Mouse (Mus musculus): ENCODE results near the gene Tfeb.

The Tfeb gene

DNA sequence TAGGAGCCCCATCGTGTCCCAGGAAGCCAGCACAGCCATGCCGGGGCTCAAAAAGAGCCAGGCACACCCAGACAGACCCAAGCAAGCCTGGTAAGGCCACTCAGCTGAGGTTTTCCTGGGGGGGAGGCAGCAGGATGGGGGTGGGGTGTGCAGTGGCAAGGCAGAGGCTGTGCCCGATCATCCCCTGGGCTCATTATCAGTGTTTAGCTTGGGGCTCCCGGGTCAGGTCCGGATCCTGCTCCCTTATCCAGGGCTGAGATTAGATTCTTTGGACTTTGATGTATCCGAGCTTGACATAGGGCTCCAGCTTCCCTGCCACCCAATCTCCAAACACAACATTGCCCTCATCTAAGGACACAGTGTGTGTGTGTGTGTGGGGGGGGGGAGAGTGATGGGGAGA is 24.9 kb upstream of the Tfeb start:
- no peak for DNase-seq (ENCODE audit: extremely low read depth, low read depth, low spot score)

DNA sequence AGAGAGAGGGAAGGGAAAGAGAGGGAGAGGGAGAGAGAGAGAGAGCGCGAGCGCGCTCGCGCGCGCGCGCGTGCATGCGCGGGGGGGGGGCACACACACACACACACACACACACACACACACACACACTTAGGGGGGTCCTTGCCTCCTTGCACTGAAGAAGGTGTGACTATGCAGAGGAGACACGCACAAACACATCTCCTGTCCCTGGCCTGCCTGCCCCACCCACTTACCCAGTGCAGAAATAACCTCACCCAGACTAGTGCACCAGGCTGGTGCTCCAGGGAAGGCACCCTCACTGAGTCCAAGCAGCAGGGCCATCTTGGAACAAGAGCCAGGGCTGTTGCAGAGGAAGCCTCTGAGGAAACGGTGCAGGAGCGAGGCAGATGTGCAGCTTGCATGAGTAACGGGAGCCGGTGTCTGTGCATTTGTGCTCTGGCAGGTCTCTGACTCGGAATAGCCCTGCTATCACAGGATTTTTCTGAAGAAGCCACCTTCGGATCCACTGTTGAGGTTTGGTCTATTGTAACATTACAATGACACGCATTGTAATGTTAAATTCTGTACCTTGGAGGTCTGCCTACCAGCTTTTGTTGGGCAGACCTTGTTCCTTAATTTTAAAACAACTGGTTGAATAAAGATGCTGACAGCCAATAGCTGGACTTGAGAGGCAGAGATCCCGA is 23.8 kb upstream of the Tfeb start:
- no peak for DNase-seq (ENCODE audit: extremely low read depth, low read depth, low spot score)

DNA sequence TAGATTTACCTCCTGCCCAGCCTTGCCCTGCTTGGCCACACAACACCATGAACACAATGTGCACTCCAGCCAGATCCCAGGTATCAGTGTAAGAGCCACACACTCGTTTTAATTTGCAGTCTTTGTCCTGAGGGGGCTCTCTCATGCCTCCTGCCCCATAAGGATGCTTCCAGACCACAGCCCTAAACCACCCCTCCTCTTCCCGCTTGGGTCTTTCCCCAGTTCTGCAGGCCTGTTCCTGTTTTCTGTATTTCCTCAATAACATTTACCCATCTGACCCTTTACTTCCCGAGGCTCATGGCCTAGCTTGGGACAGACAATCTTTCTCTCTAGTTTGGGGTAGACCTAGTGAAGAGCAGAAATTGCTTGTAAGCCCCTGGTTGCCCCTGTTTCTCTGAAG is 21.8 kb upstream of the Tfeb start:
- no peak for DNase-seq (ENCODE audit: extremely low read depth, low read depth, low spot score)

DNA sequence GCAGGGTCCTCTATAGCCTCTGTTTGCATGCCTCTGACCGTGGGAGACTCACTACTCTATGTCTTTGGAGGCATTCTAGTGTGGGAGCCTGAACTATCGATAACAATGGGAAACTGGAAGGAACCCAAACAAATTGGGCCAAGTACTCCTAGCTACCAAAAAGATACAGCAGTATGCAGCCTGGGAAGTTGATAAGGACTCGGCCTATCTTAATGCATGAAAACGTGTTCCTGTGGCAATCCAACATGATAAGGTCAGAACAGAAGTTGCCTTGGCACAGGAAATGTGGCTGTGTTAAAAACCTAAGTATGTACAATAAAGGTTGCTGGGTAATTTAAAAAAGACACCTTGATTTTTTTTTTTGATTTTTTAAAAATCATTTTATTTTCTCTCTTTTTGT is 15.6 kb upstream of the Tfeb start:
- no peak for DNase-seq (ENCODE audit: extremely low read depth, low read depth, low spot score)

DNA sequence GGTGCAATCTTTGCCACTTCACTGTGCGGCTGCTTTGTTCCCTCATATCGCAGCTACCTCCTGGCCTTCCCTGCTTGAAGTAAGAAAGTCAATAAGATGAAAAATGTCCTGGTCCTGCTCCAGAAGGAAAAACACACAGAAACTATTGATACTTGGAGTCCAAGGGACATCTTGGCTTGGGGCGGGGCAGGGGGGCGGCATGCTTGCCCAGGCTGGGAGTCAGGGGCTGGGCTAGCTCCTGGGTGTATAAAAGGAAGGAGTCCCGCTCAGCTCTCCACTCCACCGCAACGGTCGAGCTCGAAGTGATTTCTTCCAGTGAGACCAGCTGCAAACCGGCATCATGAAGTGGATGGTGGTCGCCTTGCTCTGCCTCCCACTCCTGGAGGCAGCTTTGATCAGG is 10.3 kb upstream of the Tfeb start, which contains the start of gene Pgc:
Gene Pgc (plus strand): TSS at position 277 of the 400 bp plus-strand sequence.
- no peak for DNase-seq (ENCODE audit: extremely low read depth, low read depth, low spot score)

DNA sequence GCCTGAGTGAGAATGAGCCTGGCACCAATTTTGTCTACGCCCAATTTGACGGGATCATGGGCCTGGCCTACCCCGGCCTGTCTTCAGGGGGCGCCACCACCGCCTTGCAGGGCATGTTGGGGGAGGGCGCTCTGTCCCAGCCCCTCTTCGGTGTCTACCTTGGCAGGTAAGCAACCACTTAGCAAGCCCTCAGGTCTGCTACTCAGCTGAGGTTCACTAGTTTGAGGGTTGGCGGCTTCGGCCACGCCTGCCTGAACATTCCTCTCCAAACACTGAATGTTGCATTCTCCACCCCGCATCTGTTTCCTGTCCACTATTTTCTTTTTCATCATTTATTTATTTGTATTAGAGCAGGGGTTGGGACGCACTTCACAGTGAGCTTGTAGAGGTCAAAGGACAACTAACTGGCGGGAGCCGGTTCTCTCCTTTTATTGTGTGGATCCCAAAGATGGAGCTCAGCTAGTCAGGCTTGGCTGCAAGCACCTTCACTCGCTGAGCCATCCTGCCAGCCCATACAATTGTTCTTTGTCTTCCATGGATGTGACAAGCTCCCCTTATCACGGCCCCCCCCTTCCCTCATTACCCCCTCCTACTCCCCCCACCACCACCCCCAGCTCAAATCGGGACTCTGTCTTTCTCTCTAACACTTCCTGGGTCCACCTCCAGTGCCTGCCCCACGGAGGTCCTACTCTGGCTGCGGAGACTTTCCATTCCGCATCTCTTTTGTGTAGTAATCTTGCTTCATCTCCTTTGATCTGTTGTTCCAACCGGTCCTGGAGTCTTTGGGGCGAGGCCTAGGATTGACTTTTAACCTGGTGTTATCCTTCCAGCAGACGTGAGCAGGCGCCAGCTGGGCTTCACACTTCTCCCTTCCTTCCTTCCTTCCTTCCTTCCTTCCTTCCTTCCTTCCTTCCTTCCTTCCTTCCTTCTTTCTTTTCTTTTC is 5.9 kb upstream of the Tfeb start:
- no peak for DNase-seq (ENCODE audit: extremely low read depth, low read depth, low spot score)

DNA sequence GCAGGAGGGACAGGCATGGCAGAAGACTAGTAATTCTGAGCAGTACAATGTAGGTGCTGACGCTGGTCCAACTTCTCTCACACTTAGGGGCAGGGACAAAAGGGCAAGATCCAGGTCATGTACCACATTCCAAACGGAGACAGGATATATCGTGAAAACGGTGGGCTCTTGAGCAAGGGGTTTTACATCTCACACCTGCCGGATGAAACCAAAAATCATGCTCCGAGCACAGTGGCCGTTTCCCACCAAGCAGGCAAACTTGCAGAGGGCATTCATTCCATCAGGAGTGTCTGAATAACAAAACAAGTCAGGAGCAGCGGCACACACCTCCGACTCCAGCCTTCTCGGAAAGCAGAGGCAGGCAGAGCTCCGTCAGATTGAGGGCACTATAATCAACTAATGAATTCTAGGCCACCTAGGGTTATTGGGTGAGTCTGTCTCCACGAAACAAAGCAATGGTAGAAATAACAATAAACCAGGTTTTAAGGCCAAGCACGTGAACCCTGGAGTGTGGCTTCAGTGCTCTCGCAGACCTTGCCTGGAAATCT is 1.2 kb upstream of the Tfeb start:
- no peak for DNase-seq (ENCODE audit: extremely low read depth, low read depth, low spot score)

DNA sequence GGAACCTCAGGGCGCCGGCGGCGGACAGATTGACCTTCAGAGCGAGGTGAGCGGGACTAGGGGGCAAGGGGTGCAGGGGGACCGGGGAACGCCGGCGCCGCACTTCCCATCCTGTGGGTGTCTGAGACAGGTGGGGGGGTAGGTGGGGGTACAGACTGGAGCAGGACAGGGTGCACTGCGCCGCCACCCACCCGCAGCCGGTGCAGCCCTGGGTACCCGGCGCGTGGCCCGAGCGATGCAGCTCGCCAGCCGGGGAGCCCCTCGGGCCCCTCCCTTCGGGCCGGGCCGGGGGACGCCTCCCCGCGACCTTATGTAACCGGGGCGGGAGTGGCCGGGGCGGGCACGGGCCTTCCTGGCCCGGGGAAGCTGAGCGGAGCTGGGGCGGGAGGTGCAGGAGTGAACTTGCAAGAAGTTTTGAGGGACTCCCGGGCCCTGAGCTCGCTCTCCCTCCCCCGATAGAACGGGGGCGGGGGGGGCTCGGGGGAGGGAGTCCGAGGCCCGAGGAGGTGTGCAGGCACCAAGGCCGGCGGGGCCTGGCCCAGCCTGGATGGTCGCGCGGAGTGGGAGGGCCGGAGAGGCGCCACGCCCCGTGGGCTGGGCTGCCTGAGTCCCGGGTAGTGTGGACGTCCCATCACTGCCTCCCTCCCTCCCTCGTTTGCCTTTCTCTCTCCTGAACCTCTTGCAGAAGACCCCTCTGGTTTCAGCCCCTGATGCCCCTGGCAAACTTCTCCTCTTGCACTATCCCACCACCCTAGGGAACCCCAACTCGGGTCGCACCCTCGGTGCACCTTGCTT is 638 bp downstream of the Tfeb start:
- DNase-seq (ENCODE audit: extremely low read depth, low read depth, low spot score): no peak

DNA sequence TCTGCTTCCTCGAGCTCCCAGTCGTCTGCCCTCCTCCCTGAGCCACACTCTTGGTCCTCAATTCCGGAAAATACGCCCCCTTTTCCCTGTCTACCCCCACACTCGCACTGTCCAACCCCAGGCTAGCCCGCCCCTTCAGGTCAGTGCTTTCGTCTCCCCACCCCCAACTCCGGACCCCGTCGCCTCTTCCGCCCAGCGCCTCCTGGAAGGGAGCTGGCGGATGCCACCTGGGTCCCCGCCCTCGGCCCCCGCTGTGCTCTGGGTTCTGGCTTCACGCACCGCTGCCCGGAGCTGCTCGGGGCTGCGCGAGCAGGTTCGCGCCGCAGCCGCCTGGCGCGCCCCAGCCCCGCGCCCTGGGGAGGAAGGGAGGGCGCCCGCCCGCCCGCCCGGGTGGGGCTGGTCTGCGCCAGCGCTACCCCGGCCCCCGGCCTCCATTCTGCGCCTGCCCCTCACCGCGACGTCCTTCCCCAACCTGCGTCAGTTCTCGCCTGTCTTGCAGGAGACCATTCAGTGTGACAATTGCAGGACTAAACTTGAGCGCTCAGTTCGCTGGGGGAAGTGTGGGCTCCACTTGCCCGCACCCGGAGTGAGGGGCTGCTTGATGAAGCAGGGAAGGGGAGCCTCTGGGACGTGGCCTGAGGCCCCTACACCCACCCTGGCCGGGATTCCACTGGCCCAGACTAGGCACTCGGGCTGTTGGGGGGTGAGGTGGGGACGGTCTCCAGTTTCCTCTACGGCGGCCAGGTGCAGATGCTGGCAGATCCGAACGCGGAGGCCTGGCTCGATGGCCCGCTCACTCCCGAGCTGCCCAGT is 1.4 kb downstream of the Tfeb start:
- no peak for DNase-seq (ENCODE audit: extremely low read depth, low read depth, low spot score)

DNA sequence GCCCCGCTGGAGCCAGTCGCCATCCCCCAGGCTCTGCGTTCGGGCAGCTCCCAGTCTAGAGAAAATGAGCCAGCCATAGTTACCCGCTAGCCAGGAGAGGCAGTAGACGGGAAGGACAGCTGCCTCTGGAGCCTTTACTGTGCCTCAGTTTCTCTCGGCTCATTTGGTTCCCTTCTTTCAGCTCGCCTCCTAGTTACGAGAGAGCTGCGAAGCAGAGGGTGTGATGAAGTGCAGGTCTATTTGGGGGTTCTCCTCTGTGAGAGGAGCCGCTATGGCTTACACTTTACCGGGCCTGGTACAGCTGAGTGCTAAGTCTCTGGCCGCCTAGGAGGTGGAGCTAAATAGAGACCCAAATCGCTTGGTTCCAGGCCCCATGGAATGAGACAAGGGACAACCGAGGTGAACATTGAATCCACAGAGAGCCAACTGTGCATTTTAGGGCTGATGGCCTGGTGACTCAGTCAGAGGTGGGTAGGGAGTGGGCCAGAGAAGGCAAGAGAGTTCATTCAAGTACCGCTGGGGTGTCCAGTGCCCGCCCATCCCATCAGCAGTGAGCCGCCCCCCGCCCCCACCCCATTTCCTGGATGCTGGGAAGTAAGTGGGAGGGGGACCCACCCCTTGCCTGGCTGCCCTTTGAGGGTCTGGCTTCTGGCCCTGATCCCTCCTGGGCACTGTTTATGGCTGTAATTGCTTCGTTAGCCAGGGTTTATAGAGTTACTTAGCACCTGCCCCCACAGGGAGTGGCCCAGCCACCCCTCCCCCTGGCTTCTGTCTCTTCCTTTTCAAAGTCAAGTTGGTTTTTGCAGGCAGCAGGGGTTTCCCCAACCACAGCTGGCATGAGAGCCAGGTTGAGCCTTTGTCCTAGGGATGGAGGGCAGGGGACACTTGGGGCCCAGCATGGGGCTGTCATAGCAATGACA is 2.3 kb downstream of the Tfeb start:
- DNase-seq (ENCODE audit: extremely low read depth, low read depth, low spot score): no peak

DNA sequence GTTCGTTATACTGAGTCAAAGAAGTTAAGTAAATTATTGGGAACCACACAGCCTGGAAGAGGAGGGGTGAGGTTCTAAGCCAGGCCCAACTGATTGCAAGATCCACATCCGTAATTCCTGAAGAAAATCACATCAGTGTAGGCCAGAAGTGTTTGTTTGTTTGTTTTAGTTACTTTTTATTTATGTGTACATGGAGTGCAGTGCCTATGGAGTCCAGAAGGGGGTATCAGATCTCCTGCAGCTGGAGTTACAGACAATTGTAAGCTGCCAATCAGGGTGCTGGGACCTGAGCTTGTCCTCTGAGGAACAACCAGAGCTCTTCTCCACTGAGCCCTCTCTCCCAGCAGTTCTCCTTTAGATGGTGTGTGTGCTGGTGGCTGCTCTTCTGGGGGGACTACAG is 3.4 kb downstream of the Tfeb start:
- no peak for DNase-seq (ENCODE audit: extremely low read depth, low read depth, low spot score)

DNA sequence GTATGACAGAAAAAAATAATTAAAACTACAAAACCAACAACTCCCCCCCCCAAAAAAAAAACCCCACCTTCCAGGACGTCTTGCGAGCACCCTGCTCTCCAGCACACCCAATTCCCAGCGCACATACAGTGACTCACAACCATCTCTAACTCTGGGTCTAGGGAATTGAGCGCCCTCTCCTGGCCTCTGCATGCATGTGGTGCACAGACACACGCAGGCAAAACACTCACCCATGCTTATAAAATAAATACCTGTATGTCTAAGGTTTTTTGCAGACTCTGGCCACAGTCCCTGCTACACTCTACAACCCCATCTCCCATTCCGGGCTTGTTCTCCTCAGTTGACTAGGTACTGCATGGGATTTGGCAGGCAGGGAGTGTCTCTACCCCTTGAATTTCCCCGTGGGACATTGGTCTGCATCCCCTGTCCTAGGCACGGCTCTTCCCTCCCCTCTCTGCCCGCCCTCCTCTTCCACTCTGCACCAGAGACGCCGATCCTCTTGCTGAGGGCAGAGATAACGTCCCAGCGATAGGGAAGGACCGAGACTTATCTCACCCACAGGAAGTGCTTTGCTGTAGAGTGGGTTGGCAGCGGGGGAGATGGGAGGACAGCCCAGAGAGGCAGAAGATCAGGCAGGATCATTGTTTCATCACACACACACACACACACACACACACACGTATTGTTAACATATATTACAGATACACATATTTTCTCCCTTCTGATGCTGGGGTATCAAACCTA is 6.3 kb downstream of the Tfeb start:
- DNase-seq (ENCODE audit: extremely low read depth, low read depth, low spot score): no peak

DNA sequence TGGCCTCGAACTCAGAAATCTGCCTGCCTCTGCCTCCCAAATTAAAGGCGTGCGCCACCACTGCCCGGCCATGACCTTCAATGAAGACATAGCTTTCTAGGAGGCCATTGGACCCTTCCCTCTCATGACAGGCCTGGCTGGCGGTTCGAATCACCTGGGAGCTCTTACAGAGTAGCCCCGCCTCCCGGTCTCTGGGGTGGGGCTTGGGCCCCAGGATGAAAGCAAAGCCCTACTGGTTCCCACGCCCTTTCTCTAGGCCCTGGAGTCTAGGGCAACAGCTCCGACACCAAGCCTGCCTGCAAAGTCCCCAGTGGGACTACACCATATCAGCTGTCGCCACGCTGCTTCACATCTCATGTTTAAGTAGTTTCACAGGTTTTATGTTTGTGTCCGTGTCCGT is 7.3 kb downstream of the Tfeb start:
- no peak for DNase-seq (ENCODE audit: extremely low read depth, low read depth, low spot score)

DNA sequence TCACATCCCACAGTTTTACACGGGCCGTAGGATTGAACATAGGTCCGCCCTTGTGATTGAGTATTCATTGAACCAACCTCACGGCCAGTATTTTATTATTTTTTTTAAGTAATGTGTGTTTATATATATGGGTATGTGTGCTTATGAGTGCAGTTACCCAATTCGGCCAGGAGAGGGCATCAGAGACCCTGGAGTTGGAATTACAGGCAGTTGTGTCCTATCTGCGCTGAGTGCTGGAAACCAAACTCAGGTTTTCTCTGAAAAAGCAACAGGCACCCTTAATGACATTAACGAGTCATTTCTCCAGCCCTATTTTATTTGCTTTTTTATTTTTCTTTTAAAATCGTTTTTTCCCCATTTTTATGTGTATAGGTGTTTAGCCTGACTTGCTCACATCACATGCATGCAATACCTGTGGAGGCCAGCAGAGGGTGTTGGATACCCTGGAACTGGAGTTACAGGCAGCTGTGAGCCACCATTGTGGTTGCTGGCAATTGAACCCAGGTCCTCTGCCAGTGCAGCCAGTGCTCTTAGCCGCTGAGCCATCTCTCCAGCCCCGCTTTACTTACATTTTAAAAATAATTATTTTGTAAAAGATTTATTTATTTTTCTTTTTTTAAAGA is 8.0 kb downstream of the Tfeb start:
- DNase-seq (ENCODE audit: extremely low read depth, low read depth, low spot score): no peak

DNA sequence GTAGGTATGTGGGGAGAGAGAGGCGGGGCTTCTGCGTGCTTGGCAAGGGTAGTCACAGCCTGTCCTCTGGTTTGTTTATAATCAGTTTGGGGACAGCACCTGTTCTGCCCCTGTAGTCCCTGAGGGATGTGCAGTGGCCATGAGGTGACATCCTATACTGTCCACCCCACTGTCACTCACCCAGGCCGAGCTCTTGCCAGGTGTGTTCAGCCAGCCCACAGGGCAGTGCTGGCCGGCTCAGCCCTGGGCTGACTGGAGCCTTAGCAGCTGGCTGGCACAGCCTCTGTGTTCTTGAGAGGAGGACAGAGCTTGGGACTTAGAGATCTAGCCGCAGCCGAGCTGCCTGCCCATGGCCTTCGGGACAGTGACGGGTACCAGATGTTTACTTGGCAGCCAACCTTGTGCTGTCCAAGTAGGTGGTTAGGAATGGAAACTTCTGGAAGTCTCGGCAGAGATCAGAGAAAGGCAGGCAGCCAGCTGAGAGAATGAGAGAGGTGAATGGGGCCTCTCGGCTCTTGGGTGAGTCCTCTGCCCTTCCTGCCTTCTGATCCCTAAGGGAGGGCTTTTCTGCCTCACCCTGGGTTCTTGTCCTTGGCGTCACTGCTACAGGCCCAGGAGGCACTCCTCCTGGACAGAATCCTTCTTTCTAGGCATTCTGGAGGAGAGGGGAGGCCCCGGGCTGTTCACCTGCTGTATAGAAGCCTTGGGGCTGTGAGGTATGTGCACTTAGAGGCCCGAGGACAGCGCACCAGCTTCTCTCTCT is 12.1 kb downstream of the Tfeb start:
- DNase-seq (ENCODE audit: extremely low read depth, low read depth, low spot score): no peak

DNA sequence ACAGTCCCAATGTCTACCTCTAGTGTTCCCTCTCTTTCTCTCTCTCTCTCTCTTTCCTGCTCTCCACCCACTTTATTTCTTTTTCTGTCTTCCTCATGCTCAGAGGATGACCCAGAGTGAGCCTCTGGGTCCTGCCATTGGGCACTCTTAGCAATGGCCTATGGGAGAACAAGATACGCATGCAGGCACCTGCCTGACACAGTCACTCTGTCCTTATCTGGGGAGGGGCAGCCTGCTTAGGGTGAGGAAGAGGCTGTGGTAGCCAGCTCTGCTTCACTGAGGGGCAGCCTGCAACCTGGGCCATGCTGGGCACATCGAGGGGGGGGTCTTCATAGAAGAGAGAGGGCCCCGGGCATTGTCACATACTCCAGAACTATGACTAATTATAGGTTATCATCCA is 12.8 kb downstream of the Tfeb start:
- no peak for DNase-seq (ENCODE audit: extremely low read depth, low read depth, low spot score)

DNA sequence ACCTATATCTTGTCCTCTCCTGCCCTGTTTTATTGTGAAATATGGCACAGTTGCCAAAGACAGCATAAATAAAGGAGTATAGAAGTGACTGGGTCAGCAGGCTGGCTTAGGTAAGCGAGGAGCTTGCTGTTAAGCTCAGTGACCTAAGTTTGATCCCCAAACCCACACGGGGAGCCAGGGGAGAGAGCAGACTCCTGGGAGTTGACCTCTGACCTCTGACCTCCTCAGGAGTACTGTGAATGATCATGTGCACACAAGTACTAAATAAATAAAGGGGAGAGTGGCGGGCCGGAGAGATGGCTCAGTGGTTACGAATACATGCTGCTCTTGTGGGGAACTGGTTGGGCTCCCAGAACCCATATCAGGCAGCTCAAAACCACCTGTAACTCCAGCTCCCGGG is 13.3 kb downstream of the Tfeb start:
- peak; percentile 68 for DNase-seq (ENCODE audit: extremely low read depth, low read depth, low spot score)

Data from fat pad, adult 2 months (tissue).